Mouse (Mus musculus) left cerebral cortex, adult 11 months (tissue): ENCODE measurements around the gene Hesx1.

Experiments
- DNase-seq: peaks from one replicate; pipeline ENCODE4 v3.0.0; 2022; ENCODE audit warnings: low spot score

Gene Hesx1

GRCm38 (mm10) chr14:27013658-27014057 is 19.4 kb downstream of the Hesx1 start:
- no peak for DNase-seq

- no peak for DNase-seq
These were observed 23.7 kb downstream of the Hesx1 start for GRCm38 (mm10) chr14:27017936-27018335.

- DNase-seq, result no peak
These were observed 25.6 kb downstream of the Hesx1 start for GRCm38 (mm10) chr14:27019850-27020249.

DNA sequence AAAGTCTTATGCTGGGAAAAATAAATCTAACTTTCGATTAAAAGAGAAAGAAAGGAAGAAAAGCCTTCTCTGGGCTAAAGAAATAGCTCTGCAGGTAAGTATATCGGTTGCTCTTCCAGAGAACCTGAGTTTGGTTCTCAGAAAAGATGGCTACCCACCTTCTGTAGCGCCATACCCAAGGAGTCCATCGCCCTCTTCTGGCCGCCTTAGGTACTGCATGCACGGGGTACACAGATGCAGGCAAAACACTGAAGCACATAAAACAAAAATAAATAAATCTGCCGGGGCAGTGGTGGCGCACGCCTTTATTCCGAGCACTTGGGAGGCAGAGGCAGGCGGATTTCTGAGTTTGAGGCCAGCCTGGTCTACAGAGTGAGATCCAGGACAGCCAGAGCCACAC is 28.7 kb downstream of the Hesx1 start:
- peak; percentile 3 for DNase-seq

GRCm38 (mm10) chr14:27024664-27025063 is 30.4 kb downstream of the Hesx1 start:
- DNase-seq, result no peak

- DNase-seq, result peak; percentile 54
These were observed 35.6 kb downstream of the Hesx1 start for GRCm38 (mm10) chr14:27029771-27030173.

DNA sequence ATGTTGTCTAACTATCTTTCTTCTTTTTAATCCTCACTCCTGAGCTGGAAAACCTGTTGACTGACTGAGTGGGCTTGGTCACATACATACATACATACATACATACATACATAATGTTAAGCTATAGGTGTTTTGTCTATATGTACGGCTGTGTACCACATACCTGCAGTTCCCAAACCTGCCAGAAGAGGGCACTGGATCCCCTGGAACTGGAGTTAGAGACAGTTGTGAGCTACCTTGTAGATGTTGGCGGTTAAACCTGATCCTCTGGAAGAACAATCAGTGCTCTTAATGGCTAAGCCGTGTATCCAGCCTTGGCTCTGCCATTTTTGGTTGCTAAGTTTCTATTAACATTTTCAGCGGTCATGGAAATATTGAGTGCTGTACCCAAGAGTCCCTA is 36.9 kb downstream of the Hesx1 start:
- peak; percentile 16 for DNase-seq

- DNase-seq, result no peak
These were observed 43.3 kb downstream of the Hesx1 start for GRCm38 (mm10) chr14:27037513-27037912.

DNA sequence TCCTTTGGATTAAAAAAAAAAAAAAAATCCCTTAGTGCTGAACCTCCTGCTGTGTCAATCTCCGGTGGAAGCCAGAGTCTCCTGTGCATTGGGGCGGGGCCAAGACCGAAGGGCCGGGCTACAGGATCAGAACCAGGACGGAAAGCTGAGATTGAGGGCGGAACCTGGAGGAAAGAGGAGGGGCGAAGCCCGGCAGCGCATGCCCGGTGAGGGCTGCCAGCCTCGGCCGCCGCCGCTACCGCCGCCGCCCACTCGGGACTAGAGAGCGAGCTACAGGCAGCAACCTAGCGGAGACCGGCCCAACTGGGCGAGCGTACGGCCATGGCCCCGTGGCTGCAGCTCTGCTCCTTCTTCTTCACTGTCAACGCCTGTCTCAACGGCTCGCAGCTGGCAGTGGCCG is 44.6 kb downstream of the Hesx1 start, which contains the start of gene Il17rd:
Il17rd (plus strand) TSS at position 159 of the 400 bp plus-strand sequence.
- DNase-seq, result peak; percentile 74

- DNase-seq, result no peak
These were observed 45.3 kb downstream of the Hesx1 start for GRCm38 (mm10) chr14:27039281-27040248.

DNA sequence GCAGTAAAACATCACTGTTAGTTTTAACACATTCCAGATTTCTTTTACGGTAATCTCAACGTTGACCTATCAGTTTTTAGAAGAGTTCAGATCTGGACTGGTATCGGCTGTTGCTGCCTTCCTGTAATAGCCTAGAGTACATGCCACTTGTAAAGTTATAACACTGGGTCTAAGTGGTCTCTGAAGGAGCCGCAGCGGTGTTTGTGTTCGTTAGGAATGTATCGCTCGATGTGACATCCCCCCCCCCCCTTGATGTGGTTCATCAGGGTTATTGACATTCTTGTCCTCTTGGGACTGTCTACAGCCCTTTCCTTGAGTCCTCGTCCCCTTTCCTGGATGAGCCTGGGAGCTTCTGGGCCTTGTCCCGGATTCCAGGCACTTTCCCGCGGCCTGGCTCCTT is 46.2 kb downstream of the Hesx1 start:
- DNase-seq, result no peak

DNA sequence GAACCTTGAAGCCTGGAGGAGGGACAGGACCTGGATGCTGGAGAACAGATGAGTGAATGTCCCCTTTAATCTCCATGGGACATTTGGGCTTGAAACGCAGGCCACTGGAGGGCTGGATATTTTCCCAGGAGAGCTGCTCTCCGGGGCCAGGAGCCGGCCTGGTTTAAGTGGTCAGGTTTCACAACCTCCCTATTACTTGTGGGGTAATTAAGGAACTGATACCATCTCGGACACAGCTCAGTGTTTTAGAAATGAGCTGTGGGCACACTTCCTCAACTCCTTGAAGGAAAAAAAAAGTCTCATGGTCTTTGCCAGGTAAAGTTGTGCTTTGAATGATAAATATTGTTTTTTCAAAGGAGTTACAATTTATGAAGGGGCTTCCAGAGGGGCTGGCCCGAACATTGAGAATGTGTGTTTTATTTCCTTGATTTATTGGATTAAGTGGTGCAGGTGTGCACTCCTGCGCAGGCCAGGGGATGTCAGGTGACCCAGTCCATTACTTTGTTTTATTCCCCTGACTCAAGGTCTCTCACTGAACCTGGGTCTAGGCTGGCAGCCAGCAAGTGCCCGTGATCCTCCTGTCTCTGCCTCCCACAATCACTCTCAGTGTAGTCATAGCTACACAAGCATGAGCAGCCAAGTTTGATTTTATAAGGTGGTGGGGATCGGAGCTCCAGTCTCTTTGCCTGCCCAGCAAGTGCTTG is 48.2 kb downstream of the Hesx1 start:
- no peak for DNase-seq

DNA sequence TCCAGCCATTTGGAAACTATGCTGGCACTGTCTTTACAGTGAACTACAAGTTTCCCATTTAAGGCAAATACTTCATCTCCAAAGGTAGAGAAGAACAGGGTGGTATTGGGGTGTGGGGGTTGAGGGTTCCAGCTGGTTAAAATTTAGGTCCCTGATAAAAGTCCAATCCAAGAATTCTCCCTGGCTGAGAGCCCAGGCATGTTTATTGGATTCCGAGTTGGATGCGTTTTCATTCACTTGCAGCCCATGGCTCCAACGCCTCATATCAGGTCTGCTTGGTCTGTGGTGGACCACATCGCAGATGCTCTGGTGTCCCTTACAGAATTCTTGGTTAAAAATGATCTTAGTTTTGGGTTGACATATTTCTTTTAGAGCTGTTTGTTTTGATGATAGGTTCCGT is 49.2 kb downstream of the Hesx1 start:
- no peak for DNase-seq

DNA sequence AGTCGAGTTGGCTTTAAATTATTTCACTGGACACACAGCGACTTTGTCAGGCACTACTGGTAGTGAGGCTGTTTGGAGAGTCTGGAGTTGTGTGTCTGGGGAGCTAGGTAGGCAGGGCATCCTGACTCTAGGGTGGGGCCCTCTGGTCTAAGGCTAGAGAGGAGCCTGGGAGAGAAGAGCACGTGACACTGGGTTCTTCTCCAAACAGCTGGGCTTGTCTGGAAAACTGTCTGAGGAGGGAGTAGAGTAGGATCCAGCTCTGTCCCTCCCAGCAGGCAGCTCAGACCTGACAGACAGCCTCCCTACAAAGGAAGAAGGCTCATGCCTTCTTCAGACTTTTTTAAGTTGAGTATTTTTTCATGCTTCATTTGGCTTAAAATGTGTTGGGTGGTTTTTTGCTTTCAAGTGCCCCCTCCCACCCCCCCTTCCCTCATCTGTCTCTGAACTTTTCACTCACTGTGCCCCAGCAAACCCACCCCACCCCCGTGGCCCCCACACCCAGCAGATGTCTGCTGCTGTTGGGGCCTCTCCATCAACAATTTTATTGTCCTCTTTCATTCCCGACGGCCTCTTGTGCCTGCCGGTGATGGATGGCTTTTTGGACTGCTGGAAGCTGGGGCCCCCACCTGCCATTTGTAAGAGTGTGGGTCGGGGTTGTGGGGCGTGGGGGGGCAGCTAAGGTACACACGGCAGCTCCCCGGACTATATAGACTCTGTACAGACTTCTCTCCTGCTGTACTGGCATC is 50.2 kb downstream of the Hesx1 start:
- no peak for DNase-seq

DNA sequence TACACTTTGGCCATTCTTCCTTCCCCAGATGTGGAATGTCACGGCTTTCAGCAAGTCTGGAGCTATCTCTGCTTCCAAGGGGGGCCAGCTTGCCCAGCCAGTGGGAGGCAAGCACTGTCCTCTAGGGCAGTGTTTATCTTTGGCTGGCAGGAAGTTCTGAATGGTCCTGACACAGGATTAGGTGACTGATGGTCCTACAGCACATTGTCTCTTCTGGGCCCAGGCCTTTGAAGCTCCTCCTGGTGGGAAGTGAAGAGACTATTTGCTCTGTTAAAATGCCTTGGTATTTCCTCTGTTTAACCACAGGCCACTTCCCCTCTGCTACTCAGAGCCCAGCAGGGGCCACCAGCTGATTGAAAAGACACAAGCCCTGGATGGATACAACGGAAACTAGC is 50.7 kb downstream of the Hesx1 start:
- no peak for DNase-seq

DNA sequence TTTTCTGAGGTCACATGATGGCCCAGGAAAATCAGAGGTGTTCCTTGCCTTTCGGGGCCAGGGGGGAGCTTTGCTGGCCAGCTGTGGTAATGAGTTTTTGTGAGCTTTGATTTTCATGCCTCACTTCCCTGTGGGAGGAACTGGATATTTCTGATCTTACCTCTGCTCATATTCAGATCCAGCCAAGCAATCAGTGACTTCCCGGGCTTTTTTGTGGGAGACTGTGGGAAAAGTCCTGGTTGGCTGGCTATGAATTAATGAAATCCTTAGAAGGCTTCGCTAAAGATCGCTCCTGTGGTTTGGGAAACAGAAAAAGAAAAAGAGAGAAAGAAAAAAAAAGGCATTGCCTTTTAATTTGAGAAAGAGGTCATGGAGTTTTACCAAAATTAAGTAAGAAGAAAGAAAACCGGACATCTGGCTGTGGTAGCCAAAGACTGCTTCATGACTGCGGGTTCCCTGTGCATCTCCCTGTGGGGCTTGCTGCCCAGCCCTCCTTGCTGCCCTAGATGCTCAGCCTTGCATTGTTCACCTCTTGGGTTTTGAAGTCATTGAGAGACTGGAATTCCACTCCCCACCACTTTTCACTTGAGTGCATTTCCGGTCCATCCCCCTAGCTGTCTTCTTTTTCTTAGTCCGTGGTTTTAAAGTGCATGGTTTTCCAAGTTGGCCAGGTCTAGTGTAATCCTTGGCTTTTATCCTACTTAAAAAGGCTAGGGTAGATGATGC is 54.2 kb downstream of the Hesx1 start:
- no peak for DNase-seq

DNA sequence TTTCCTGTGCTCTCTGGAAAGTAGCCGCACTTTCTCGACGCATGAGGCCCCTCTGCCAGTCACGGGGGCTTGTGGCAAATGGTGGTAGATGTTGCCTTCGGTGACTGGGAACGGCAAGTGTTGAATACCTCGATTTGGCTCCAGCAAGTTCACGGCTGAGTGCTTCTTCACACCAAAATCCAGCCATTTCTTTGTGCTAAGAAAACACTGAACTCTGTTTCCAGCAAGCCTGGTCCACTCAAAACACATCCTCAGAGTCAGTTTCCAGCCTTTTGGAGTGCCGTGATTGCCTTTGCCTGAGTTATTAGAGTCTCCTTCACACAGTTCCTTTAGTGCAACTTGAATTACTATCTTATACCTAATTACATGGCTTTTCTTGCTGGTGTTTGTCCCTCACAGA is 55.8 kb downstream of the Hesx1 start:
- DNase-seq, result no peak

GRCm38 (mm10) chr14:27050560-27051510 is 56.6 kb downstream of the Hesx1 start:
- no peak for DNase-seq

- DNase-seq, result no peak
These were observed 57.3 kb downstream of the Hesx1 start for GRCm38 (mm10) chr14:27051511-27051895.
